Mouse (Mus musculus): Measurements from ENCODE around the gene Mdc1. TPM values are rescaled to one million over a fixed set of nuclear protein-coding genes. Genes with fewer than 3 reads are reported as not detected.

Mdc1 gene
- total RNA-seq (2021), result 10 to 100 TPM; 22.9 to 25.2 TPM
- long read RNA-seq, experiment 1, partial matches to known transcripts, result 2 of 2 reads
- long read RNA-seq, experiment 1, other reads (novel, unspliced or antisense), result 0 of 2 reads
- long read RNA-seq, experiment 2, partial matches to known transcripts, result 2 of 3 reads
- long read RNA-seq, experiment 2, other reads (novel, unspliced or antisense), result 1 of 3 reads

GRCm38 (mm10) chr17:35841076-35841950, at the start of gene Mdc1:
Mdc1 (plus strand) TSS chr17:35841515.
- peak; percentile 92 to 99 for DNase-seq (ENCODE audit: low spot score in 2 of 2)

GRCm38 (mm10) chr17:35792837-35793236, 48.5 kb upstream of the Mdc1 start:
- DNase-seq (ENCODE audit: low spot score in 2 of 2), result no peak

DNA sequence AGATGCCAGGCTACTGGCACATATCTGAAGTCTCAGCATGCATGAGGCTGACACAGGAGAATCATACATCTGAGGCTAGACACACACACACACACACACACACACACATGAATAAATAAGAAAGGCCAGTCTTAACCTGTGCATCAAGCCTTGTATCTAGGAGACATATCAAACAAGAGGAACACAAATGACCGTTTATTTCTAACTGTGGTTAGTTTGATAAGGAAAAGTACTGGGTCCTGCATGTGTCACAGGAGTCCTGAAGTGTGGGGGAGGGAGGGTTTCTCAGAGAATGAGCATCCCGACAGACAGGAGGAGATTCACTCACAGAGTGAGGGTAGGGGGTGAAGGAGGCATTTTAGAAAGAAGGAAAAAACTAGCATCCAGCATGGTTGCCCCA, 46.2 kb upstream of the Mdc1 start:
- DNase-seq (ENCODE audit: low spot score in 2 of 2), result no peak

DNA sequence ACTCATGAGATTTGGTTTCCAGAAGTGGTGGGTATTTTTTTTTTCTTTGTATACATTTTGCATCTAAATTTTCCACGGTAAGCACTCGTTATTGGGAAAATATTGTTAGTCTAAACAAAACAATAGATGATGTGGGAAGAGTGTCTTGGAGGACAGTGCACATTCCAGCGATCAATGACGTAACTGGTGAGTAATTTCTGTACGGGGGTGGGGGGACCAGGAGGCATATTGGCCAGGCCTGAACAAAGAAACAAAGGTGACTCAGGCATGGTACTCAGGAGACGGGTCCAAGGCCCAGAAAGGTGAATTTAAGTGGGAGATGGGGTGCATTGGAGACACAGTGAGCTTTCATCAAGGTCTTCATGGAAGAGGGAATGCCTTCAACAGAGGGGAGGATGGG, 45.7 kb upstream of the Mdc1 start:
- DNase-seq (ENCODE audit: low spot score in 2 of 2), result no peak

GRCm38 (mm10) chr17:35796835-35797234, 44.5 kb upstream of the Mdc1 start:
- no peak for DNase-seq (ENCODE audit: low spot score in 2 of 2)

- no peak for DNase-seq (ENCODE audit: low spot score in 2 of 2)
These were observed 40.4 kb upstream of the Mdc1 start for GRCm38 (mm10) chr17:35800905-35801304.

GRCm38 (mm10) chr17:35803020-35803419, 38.3 kb upstream of the Mdc1 start:
- DNase-seq (ENCODE audit: low spot score in 2 of 2), result no peak

GRCm38 (mm10) chr17:35803858-35804399, 37.4 kb upstream of the Mdc1 start:
- DNase-seq (ENCODE audit: low spot score in 2 of 2), result no peak

DNA sequence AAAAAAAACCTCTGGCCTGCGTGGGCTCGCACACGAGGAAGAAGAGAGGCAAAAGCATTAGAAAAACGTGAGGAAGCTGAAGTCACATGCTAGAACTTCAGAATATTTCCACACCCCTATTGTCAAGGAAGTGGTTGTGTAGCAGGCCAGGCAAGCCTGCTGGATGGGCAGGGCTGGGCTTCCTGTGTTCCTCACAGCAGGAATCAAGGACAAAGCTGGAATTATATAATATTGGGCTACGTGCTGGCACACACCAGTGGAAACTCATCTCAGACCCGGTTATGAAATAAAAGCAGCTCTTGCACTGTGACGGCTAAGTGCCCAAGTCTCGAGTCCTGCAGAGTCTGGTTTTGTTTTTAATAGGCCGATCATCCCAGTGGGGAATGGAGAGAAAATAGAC, 33.2 kb upstream of the Mdc1 start:
- peak in 1 of 2 experiments; percentile 40 for DNase-seq (ENCODE audit: low spot score in 2 of 2)

GRCm38 (mm10) chr17:35809395-35809794, 31.9 kb upstream of the Mdc1 start:
- DNase-seq (ENCODE audit: low spot score in 2 of 2), result no peak

DNA sequence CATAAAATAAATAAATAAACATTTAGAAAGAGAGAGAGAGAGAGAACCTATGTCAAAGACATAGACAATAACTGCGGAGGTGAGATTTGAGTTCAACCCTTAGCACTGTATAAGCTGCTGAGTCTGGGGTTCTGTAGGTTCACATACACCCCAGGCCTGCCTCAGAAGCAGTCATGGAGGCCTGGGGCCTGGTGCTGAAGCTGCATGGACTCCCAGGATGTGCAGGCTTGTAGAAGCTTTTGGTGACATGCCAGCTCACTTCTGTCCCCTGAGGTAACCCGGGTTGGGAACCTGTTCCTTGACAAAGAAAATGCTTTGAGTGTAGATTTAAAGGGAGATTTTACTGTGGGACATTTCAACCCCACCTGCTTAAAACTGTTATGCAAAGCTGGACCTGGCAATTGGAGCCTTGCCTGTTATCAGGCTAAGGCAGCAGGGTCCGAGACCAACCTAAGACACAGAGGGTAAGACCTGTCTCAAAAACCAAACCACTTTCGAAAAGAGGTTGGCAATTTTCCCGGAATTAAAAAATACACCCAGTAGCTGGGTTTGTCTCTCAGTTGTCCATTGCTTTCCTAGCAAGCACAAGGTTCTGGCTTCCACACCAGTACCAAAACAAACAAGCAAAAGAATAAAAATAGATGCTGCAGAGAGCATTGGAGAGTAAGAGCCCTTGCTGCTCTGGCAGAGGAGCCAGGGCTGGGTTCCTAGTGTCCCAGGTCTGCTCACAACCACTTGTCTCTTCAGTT, 30.2 kb upstream of the Mdc1 start:
- DNase-seq (ENCODE audit: low spot score in 2 of 2), result no peak

GRCm38 (mm10) chr17:35812307-35812706, 29.0 kb upstream of the Mdc1 start:
- DNase-seq (ENCODE audit: low spot score in 2 of 2), result no peak

DNA sequence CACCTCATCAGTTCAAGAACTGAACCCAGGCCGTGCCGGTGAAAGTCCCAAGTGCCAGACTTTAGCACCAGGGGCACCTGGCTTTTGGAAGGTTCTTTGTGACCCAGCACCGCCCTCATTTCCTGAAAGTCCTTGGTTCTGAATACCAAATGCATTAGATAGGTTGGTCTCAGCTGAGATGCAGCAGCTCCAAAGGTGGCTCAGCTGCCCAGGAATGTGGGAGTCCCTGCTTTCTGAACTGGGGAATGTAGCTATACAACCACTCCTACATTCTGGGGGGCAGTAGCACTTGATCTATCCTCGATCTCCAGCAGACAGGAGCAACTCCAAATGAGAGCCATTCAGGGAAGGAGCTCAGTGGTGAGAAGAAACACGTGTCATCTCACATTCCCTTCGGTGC, 28.6 kb upstream of the Mdc1 start:
- no peak for DNase-seq (ENCODE audit: low spot score in 2 of 2)

DNA sequence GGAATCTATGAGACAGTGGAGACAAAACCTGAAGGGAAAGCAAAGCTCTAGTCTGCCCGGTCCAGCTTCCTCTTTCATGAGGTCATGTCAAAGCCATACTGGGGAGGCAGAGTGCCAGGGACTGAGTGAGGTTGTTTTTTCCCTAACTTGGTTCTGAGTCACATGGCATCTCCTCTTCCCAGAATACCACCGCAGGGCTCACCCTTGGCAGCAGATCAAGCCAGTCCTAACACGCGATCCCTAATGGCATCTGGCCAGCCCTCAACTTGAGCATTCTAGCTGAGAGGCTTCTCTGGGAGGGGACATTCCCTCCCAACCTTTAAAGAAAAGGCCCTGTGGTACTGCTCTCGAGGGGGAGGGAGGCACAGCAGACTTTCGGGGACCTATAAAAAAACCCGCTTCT, 28.1 kb upstream of the Mdc1 start:
- peak; percentile 76 to 93 for DNase-seq (ENCODE audit: low spot score in 2 of 2)

GRCm38 (mm10) chr17:35813653-35814052, 27.7 kb upstream of the Mdc1 start:
- DNase-seq (ENCODE audit: low spot score in 2 of 2), result no peak

- no peak for DNase-seq (ENCODE audit: low spot score in 2 of 2)
These were observed 26.6 kb upstream of the Mdc1 start for GRCm38 (mm10) chr17:35814678-35815077.

GRCm38 (mm10) chr17:35815836-35816235, 25.5 kb upstream of the Mdc1 start:
- DNase-seq (ENCODE audit: low spot score in 2 of 2), result no peak

- DNase-seq (ENCODE audit: low spot score in 2 of 2), result no peak
These were observed 24.6 kb upstream of the Mdc1 start for GRCm38 (mm10) chr17:35816686-35817085.

DNA sequence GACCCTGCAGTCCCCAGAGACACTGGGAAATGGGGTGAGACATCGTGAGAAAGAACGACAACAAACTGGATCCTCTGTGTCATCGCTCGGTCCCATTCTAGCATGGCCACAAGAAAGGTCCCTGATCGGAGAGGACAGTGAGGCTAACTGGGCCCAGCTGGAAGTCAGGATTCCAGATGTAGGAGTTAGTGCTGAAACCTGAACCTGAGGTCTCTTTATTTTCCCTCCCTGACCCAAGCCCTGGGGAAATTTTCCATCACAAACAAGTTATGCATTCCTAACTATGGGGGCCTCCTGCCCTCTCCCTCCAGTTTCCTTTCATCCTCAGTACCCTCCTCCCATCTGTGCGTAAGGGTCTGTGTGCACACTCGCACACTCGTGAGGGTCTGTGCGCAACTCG, 24.1 kb upstream of the Mdc1 start:
- no peak for DNase-seq (ENCODE audit: low spot score in 2 of 2)

DNA sequence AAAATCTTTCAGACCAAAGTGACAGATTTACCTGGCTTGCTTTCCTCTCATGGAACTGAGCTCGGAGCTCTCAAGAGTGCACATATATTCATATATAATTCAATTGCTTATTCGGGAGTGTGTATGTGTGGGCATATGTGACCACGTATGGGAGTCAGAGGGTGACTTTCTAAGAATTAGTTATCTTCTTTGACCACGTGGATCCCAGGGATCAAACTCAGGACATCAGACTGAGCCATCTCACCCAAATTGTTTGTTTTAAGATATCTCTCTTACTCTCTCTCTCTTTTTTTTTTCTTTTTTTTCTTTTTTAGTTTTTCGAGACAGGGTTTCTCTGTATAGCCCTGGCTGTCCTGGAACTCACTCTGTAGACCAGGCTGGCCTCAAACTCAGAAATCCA, 21.2 kb upstream of the Mdc1 start:
- no peak for DNase-seq (ENCODE audit: low spot score in 2 of 2)
